Mouse (Mus musculus): ENCODE data around the gene Stambpl1.

- TF ChIP-seq CTCF (IDR thresholded peaks at IDR 0.05) (no peak), EP300 (IDR thresholded peaks at IDR 0.05) (no peak)
Measured at GRCm38 (mm10) chr19:34236049-34236448, 44.0 kb downstream of the Stambpl1 start.

Measured in lung, postnatal 0 days (tissue).